Mouse (Mus musculus): ENCODE results near the gene Sgca.
"Not testable (repeated sequence)": the region's sequence is repeated elsewhere in the genome, so short reads cannot be mapped to it uniquely, and the experiment has no call there.

Sgca gene

DNA sequence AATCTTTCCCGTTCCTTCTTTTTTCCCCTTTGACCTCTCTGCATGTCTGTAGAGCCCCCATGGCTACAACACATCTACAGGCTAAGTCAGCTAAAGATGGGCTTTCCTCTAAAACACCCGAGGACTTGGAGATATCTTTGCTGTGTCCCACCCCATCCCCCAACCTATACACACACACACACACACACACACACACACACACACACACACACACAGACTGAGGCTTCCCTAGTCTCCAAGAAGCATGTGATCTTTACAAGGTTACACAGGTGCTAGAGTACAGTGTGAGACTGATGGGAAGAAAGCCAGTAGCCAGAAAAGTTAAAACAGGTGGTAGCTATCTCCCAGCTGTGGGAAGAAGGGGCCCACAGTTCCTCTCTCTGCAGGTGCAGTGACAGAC lies 10.3 kb upstream of the Sgca start:
- DNase-seq, result no peak

DNA sequence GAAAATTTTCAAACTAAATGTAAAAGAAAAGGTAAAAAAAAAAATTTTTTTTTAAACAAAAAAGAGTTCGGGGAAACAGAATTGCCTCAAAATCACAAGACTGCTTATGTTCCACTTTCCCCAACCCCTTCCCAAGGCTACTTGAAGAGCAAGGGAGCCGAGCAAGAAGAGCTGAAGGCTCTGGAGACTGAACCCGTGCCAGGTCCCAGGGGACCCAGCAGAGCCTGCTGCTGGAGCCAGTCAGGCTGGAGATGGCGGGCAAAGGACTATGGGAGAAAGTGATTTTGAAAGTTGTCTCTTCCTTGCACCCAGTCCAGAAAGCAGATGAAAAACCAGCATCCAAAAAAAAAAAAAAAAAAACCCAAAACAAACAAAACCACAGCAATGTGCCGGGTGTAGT lies 9.7 kb upstream of the Sgca start:
- no peak for DNase-seq

DNA sequence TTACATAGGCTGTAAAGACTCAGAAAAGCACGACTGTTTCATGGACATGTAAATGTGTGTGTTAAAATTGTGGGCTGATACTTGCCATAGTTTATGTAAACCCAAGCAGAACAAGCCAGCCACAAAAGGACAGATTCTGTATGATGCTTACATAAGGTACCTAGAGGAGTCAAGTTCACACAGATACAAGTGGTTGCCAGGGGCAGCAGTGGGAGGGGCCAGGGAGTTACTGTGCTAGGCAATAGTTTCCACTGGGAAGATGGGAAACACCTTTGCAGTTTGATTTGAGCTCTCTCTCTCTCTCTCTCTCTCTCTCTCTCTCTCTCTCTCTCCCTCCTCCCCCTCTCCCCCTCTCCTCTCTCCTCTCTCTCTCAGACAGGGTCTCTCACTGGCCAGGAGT lies 9.0 kb upstream of the Sgca start:
- no peak for DNase-seq

DNA sequence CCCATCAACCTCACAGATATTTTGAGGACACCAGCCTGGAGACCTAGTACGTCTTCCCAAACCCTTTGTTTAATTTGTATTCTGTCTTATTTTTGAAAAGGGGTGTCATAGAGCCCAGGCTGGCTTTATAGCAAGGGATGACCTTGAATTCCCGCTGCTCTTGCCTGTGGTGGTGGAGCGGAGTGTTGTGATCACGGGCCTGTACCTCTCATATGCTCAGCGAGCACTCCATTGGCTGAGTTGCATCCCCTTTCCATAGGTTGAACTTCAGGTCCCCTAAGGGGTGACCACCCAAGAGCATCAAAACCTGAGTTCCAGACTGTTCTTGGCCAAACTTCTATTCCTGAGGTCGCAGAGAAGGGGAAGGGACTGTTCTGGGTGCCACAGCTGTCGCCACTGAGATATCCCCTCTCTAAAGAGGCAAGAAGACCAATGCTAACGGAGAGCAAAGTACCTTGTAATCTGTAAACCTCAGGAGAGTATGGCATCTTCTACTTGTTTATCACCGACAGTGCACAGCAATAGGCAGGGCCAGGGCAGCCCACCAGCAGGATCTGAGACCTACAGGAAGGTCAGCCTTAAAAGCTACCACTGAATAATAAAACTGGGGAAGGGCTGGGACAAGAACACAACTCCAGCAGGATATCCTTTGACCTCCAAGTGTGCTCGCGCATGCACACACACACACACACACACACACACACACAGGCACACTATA lies 3.5 kb upstream of the Sgca start:
- no peak for DNase-seq

DNA sequence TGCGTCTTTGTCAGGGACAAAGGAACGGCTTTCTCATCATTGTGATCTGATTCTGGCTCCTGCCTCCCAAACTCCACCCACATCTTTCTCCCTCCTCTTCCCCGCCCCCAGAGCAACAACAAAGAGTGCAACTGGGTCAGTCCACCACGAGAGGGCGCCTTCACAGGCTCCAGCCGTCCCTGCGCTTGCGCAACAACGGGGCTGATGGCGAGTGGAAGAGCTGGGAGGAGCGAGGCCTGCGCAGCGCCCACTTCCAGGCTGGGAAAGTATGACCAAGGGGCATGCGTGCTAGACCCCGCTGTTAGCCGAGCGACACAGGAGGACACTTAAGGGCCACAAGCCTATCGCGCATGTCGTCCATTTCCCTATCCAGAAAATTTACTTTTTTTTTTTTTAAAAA lies 2.8 kb upstream of the Sgca start:
- DNase-seq, result peak; percentile 98

DNA sequence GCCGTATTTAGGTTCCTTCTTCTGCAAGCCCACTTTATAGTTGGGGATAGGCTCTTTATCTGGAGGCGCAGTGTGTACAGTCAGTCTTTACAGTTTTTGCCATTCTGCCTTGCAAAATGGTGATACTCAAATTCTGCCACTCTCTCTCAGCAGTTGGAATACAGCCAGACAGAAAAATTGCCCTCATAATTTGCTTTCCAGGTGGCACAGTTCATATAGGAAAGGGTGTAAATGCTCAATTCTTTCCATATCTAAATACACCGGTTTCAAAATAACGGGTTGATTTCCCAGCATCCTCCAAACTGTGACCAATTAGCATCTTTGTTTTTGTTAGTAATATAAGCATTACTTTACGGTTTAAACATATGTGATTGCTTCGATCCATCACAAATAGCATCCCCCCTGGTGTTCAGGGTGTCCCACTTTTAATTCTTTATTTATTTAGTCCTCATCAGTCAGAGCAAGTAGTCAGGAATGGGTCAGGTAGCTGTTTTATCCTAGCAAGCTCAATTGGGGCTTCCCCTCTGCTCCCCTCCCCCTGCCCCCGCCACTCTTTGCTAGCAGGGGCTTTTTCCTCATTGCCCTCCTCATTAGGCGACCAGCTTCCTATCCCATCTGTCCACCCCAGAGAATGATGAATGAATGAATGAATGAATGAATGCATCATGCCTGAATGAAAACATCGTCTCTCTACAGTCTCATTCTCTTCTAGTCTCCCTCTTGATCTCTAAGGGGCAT lies 2.2 kb upstream of the Sgca start:
- no peak for DNase-seq

DNA sequence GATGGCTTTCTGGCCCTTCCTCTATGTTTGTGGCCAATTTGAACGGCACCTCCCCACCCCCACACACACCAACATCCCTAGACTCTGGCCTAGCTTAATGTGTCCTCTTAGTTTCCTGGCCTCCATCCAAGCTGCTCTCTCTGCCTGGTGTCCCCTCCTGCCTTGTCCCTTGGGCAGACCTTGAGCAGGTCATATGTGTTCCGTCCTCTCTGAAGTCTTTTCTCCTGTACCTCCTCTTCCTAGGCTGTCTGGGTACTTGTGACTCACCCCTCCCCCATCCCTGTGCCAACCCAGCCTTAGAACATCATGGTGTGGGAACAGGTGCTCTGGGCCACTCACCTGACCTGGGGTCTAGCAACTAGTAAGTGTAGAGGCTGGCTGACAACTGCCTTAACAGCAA lies 1.2 kb downstream of the Sgca start:
- no peak for DNase-seq

DNA sequence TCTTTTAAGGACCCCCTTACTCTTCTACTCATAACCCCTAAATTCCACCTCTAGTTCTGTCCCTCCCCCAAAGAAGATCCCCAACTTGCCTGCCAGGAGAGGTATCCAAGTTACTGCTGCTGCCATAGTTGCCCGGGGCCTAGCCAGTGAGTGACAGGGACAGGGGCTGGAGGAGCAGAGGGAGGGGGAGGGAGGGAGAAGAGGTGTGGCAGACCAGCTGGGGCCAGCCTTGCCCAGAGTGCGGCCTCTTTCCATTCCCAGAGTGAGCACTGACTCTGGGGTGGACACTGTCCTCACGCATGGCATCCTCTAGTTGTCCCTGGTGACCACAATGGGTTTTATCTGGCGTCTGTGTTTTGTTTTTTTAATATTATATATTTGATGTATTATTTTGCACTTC lies 2.8 kb downstream of the Sgca start:
- no peak for DNase-seq

DNA sequence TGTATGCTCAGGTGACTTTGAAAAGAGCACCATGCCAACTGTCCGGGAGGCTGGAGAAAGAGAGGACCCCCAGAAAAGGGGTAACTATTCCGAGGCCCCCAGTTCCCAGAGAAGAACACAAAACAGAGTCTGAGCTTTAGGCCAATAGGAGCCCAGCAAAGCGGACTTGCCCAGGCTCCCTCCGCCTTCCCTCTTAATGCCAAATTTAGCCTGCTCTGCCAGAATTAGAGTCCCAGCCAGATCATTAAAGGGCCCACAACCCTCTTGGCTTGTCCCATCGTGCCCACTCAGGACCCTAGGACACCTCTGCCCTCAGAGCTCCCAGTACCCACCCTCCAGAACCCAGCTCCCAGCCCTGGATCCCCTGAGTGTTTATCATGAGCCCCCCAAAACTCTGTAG lies 3.2 kb downstream of the Sgca start:
- DNase-seq, result no peak

DNA sequence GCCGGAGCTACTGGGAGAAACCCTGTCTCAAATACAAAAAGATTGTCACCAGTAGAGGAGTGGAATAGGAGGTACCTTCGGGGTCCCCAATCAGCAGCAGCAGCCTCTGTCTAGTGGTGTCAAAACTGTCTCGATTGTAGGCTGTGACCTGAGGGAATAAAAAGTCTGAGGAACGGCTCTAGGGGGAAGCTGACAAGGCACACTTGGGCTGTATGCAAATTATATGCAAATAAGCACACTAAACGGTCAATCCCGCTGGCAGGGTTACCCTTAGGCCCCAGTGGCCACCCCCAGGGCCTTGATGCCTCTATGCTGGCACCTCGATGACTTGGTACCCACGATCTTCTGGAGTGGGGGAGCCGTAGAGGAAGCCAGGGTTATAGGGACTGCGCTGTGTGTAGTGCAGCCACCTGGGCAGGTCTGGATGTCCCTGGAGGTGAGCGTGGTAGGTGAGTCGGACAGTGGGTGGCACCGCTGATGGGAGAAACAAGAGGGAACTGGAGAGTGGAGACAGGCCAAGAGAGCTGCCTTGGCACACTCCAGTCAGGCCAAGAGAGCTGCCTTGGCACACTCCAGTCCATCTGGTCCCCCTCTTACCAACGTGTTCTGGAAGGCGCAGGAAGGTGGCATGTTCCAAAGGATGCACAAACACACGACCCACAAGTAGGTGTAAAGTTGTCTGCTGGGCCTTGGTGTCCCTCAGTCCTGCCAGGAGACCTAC lies 4.1 kb downstream of the Sgca start:
- no peak for DNase-seq

DNA sequence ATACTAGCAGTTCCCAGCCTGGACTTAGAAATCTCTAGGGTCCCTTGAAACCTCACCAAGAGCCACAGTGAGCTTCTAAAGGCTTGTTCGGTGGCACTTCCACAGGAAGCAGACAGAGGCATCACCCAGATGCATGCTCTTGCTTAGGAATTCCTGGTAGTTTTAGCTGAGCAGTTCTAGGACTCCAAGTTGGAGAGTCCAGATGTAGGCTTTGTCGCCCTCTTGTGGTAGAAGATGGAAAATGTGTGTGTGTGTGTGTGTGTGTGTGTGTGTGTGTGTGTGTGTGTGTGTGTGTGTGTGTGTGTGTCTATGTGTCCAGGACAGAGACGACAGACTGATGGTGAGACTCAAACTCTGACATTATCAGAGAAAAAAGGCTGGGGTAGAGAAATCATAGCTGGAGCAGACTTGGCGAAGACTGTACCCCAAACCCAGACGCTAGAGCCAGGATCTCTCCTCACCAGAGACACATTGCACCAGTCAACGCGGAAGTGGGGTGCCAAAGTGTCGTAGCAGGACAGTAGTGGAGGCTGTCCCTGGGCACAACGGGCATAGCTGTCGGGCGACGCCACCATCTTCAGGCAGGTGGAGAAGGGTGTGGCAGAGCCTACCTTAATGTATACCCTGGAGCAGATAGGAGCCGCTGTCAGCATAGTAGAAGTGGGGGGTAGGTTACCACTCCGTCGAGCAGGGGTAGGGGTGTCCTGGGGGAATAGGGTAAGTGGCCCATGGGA lies 5.8 kb downstream of the Sgca start:
- peak; percentile 69 for DNase-seq

DNA sequence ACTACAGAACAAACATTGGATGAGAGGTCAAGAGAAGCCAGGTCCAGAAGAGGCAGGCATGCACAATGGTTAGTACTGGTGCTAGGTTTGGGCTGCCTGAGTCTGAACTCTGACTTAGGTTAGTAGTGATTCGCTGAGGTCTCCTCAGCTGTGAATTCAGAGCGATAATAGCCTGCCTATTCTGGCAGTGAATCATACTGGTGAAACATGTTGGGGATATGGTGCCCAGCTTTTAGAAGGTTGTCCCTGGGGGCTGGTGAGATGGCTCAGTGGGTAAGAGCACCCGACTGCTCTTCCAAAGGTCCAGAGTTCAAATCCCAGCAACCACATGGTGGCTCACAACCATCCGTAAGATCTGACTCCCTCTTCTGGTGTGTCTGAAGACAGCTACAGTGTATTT lies 6.4 kb downstream of the Sgca start:
- DNase-seq, result not testable (repeated sequence)

DNA sequence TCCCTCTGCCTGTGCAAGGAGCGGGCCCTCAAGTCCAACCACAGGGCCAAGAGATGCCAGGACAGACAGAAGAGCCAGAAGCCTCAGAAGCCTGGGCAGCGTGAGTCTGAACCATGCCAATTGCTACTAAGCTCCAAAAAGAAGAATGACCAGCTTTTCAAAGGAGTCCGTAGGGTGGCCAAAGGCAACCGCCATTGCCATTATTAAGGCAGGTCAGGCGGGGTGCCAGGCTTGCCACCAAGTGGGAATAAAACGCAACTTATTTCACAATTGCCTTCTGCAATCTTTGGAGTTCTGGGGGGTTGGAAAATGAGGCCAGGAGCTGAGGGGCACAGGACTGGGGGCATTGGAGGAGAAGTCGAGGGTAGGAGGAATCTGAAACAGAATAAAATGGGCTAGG lies 7.9 kb downstream of the Sgca start:
- no peak for DNase-seq

DNA sequence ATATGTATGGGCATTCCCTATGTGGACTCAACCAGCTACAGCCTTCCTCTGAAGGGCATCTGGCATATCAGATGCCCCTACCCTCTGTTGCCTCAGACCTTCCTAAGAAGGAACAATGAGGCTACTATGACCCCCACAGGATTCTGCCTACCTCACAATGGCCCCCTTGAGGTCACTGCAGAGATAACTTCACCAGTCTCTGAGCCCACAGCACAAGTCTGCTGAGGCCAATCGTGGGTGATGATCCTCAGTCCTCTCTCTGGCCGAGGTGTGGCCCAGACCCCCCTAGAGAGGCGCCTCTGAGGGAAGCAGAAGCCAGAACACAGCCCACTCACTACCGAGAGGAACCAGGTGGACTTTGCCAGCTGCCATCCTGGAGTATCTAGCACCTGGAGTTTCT lies 8.7 kb downstream of the Sgca start, which contains the start of gene Hils1:
TSS of gene Hils1 (plus strand) at position 175 of the 400 bp plus-strand sequence.
- DNase-seq, result no peak

DNA sequence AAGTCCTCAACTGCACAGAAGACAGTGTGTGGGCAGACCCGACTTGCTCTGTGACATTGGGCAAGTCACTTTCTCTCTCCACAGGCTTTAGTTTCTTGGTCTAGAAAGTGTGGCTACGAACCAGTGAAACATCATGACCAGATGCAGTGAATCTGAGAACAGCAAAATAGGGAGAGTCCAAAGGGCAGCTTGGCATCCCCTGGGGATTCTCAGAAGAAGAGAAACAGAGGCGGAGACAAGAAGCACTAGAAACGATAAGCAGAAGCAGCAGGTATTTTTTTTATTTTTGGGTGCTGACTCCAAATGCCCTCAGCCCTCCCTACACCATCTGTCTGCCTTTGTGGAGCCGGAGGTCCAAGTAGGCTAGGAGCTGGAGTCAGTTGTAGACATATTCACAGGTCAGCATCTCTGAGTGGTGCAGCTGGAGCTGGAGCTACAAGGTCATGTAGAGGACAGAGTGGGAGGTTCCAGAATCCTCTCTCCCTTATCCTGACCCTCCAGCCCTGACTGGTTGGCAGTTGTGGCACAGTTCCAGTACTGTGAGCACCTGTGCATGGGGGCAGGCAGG lies 13.5 kb downstream of the Sgca start:
- no peak for DNase-seq

DNA sequence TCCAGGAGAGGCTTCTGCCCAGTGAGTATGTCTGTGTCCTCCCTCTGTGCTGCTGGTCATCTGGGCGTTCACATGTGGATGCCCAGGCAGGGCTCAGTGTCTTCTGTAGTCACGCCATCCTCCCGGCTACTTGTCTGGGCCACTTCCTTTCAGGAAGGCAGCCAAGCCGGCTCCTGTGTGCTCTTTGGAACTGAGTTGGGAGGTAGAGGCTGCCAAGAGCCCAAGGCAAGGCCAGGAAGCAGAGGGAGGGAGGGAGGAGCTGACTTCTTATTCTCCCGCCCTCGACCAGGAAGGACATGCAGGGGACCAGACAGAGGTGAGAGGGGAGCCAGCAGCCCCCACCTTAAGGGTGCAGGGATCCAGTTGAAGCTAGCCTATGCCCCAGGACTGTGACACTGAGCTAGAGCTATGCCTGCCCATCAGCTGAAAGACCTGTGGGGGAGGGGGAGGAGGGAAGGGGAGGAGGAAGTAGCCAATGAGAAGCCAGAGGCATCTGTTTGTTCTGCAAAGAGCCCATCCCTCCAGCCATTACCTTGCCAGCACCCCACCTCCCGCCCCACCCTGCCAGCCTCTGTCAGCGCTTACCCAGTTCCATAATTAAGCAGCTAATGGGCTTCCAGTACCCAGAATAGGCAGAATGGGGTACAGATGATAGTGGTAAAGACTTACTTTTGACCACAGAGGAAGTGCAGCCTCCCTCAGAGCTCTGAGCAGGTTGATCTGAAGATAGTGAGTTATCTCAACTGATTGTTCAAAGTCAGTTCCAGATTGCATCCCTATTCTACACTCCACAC lies 17.9 kb downstream of the Sgca start:
- peak; percentile 43 for DNase-seq

DNA sequence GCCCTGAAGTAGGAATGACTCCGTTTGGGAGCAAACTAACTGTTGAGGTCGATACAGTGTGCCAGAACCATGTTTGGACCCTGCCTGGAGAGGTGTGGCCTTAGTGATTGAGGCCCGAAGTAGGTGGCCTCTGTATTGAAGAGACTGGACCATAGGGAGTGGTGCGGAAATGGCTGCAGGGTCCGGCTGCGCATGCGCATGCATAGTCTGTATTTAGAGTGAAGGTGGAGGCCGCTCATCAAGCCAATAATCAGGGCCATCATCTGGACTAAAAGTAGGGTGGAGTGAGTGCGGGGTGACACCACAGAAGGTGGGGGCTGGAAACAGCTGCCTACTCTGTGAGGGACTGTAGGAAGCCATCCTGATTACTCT lies 18.4 kb downstream of the Sgca start:
- DNase-seq, result no peak

DNA sequence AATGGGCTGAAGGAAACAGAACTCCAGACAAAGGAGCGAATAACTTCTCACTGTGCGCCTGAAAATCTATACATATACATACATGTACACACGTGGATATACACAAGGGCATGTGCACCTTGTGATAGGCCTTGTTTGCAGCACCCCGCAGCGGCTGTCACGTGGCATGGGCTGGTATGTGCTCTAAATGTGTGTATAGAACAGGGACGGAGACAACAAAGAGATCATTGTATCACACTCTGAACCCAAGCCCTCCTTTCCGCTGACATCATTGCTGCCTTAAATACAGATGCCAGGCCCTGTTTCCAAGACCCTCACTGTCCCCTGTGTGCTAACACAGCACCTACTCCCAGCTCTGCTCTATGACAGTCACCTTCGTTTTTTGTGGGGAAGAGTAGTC lies 21.0 kb downstream of the Sgca start:
- DNase-seq, result no peak

DNA sequence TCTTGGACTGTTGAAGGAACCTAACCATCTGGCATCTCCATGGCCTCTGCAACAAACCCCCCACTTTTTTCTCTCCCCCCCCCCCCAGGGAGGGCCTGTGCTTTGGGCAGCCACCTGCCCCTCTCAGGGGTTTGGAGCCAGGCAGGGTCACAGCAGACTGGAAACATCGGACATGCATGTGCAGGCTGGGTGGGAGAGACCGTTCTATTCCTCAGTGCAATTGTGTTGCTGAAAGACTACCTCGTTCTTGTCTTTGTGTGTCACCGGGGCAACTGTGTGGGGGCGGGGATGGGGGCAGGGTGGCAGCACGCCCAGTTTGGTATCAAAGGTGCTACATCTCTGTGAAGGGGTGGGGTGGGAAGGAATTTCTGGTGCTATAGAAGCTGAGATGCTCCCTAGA lies 24.0 kb downstream of the Sgca start:
- no peak for DNase-seq

DNA sequence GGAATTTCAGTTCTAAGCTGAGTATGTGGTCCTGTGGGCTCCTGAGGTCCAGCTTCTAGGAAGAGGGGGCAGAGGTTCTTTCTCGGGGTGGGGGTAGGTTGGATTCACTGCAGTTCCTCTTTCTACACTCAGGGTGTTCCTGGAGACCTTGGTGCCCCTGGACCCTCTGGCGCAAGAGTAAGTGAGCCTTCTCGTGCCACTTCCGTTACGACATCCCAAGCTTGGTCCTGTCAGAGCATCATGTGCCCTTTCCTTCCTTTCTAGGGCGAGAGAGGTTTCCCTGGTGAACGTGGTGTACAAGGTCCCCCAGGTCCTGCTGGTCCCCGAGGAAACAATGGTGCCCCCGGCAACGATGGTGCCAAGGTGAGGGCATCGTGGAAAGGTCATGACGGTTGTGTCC lies 30.9 kb downstream of the Sgca start:
- DNase-seq, result no peak

DNA sequence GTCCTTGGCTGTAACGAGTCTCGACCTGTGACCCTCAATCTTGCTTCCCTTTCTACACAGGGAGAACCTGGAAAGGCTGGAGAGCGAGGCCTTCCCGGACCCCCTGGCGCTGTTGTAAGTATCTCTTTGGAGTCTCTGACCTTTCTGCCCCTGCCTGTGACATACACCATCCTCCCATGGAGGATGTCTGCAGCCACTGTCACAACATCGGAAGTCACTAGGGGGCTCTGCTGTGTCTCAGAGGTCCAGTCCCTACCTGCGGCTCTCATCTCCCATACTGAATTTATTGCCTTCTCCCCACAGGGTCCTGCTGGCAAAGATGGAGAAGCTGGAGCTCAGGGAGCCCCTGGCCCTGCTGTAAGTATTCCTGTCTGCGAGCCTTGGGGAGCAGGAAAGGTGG lies 31.8 kb downstream of the Sgca start:
- DNase-seq, result no peak

DNA sequence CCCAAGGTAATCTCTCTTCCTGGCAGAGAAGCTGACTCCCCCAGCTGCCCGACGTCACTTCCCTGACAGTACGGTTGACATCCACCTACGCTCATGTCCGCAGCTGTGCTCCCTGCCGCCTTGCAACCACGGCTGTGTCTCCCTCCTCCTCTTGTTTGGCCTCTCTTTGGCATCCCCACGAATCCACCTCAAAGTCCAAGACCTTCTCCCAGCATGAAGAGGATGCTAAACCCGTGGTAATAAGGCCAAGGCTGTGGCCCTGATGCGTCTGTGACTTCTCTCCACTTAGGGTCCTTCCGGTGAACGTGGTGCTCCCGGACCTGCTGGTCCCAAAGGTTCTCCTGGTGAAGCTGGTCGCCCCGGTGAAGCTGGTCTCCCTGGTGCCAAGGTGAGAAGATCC lies 33.1 kb downstream of the Sgca start:
- DNase-seq, result no peak
